Mouse (Mus musculus): ENCODE data around the gene Zcchc8.
"Not testable (repeated sequence)": the region's sequence is repeated elsewhere in the genome, so short reads cannot be mapped to it uniquely, and the experiment has no call there.

Gene Zcchc8

GRCm38 (mm10) chr5:123720328-123721311 is at the start of gene Zcchc8:
Zcchc8 (minus strand) TSS chr5:123721100.
- DNase-seq (ENCODE audit: low read depth, low spot score): peak; percentile 99

DNA sequence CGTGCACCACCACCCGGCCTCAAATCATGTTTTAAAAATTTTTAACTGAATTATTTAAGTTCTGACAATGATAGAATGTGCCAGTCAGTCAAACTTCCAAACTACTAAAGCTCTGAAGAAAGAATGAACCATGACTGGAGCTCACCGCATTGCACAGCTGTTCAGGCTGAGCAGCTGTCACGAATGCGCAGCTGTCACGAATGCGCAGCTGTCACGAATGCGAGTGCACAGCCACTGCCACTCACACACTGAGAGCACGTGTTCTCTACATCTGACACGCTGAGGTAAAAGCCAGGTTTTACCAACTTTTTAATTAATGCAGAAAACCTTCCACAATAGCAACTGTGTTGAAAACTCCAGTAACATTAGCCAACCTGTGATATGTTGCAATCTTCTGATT is 45.6 kb upstream of the Zcchc8 start:
- not testable (repeated sequence) for DNase-seq (ENCODE audit: low read depth, low spot score)

GRCm38 (mm10) chr5:123765506-123765905 is 44.6 kb upstream of the Zcchc8 start:
- DNase-seq (ENCODE audit: low read depth, low spot score): no peak

DNA sequence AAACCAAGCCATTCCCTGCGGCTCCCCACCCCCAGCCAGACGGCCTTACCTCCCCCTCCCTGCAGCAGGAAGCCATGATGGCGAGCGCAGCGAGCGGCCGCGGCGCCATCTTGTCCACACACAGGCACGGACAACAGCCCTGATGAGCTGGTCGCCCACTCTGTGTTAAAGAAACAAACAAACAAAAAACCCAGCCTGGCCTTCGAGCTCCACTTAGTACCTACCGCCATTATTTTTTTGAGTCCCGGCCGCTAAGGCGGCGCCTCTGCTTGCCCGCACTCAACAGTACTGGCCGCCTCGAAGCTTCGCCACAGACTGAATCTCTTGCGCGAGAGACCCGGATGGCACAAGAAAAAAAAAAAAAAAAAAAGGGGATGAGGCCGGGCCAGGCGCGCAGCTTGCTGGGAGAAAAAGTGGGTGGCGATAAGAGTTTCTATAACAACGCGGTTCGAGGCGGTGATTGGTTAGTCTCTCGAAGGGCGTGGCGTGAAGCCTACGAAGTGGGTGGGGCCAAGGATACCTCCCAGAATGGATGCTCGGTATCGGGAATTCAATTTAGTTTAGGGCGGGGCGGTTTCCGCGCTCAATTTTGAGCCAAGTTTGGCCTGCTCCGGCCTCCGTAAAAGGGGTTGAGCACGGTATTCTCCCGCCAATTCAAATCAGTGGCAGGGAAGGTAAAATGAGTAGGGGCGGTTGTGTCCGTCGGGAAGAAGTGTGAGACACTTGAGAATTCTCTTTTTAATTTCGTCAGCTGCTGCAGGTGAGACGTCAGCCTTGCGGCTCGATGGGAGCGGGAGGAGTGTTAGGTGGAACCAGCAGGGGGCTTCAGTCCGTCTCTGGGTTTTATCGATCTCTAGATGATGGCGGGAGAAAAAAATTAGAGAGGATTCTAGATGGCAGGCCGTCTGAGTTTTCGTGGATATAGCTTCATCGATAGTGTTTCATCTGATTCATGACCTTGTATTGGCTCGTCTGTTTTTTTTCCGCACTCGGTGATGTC is 28.5 kb upstream of the Zcchc8 start, which contains the start of the genes Rsrc2 and Kntc1:
Gene Rsrc2 (minus strand): TSS at position 350 of the 1,000 bp plus-strand sequence.
Gene Kntc1 (plus strand): TSS at position 652 of the 1,000 bp plus-strand sequence.
- peak; percentile 100 for DNase-seq (ENCODE audit: low read depth, low spot score)

DNA sequence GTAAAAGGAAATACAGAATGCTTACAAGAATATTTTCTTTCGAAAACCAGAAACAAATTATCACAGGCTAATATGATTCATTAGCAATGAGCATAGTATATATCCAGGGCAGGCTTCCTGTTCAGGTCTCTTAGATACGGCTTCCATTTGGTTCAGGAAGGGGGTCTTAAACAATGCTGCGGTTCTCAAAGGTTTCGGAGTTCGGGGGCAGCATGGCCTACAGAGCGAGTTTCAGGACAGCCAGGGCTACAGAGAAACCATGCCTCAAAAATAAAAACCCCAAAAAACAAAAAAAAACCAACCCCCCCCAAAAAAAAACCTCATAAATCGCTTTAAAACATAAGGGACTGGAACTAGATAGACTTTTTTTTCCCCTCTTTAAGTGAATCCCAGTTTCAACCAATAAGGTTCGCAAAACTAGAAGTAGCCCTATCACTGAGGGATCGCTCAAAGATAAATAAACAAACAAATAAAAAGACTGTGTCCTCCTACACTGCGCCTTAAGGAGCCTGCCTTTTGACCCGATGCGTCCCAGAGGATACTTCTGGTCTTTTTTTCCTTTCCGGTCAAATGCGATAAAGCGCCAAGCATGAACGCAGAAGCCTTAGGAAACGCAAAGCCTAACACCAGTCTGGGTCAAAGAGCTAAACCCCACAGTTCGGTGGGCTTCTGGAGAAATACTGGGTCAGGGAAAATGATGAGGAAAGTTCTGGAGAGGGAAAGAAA is 27.6 kb upstream of the Zcchc8 start:
- peak; percentile 24 for DNase-seq (ENCODE audit: low read depth, low spot score)

DNA sequence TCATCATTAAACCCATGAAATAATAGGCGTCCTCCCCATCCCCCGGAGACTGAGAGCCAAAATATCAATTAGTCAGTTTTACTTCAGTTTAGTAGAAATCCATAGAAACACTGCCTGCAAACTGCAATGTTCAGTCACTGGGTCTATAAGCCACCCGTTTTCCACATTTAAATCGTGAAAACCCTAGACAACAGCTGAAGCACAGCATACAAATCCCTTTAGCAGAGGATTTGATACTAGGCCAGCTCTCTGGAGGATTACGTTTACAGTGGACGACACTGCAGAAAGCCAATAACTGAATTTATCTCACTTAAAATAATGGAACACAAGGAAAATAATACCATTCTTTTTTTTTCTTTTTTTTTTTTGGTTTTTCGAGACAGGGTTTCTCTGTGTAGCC is 26.7 kb upstream of the Zcchc8 start:
- peak; percentile 20 for DNase-seq (ENCODE audit: low read depth, low spot score)

GRCm38 (mm10) chr5:123746253-123746652 is 25.4 kb upstream of the Zcchc8 start:
- peak; percentile 65 for DNase-seq (ENCODE audit: low read depth, low spot score)

GRCm38 (mm10) chr5:123744358-123744757 is 23.5 kb upstream of the Zcchc8 start:
- DNase-seq (ENCODE audit: low read depth, low spot score): no peak

- no peak for DNase-seq (ENCODE audit: low read depth, low spot score)
Observed at GRCm38 (mm10) chr5:123730981-123731380, 10.1 kb upstream of the Zcchc8 start.

DNA sequence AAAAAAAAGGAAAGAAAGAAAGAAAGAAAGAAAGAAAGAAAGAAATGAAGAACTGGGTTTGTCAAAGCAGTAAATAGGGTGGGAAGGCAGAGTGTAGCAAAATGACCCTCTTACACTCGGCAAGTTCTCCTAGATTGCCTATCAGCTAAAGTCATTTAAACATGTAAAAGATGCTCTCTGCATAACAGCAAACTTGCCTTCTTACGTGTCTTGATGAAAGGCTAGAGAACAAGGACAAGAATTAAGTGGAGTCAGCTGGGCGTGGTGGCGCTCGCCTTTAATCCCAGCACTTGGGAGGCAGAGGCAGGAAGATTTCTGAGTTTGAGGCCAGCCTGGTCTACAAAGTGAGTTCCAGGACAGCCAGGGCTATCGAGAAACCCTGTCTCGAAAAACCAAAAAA is 2.9 kb upstream of the Zcchc8 start:
- not testable (repeated sequence) for DNase-seq (ENCODE audit: low read depth, low spot score)

DNA sequence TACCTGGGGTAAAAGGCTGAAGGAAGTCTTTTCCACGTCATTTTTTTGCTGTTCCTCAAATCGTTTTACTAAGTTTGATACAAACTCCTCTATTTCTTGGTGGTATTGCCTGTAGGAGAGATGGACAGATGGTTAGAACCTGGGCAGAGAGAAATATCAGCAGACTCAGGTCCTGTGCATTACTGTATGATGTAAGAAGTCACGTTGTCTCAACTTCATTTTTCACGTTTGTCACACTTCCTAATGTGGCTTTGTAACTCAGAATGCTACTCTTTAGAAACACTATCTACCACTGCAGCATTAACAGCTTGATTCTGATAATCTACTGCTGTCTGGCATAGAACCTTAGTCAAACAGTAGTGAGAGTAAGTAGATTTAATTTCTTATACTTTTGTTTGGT is 6.3 kb downstream of the Zcchc8 start:
- DNase-seq (ENCODE audit: low read depth, low spot score): no peak

- DNase-seq (ENCODE audit: low read depth, low spot score): no peak
Observed at GRCm38 (mm10) chr5:123713782-123714181, 7.1 kb downstream of the Zcchc8 start.

DNA sequence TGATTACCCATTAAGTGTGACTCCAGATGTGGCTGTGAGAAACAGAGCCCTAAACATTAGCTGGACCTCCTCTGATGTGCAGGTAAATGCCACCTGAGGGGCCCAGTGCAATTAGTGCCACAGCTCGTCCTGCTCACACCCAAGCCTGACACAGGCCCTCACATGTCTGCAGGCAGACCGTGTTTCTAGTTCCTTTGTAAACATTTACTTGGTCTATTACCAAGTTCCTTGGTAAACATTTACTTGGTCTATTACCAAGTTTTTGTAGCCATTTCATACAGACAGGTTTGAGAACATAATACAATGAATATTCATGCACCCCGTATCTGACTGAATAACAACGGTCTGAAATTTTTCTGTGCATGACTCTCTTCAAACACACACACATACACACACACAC is 11.3 kb downstream of the Zcchc8 start:
- no peak for DNase-seq (ENCODE audit: low read depth, low spot score)

GRCm38 (mm10) chr5:123708598-123708997 is 12.3 kb downstream of the Zcchc8 start:
- DNase-seq (ENCODE audit: low read depth, low spot score): no peak

- peak; percentile 88 for DNase-seq (ENCODE audit: low read depth, low spot score)
Observed at GRCm38 (mm10) chr5:123700625-123701024, 20.3 kb downstream of the Zcchc8 start.

DNA sequence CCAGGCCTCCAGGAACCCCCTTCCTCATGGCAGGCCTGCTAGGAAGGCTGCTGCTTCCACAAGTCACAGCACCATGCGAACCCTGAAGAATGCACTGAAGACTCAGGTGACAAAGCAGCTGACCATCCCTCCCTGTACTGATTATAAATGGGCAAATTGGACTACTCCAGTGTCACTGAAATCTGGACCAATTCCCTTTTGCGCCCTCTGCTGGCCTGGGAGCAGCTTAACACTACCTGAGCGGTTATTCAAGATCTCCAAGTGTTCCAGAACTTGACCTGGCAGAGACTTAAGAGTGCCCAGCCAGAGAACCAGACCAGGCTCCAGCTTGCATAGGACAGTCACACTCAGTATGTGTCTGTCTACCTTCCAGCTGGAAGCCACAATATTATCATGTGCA is 21.7 kb downstream of the Zcchc8 start:
- peak; percentile 86 for DNase-seq (ENCODE audit: low read depth, low spot score)

DNA sequence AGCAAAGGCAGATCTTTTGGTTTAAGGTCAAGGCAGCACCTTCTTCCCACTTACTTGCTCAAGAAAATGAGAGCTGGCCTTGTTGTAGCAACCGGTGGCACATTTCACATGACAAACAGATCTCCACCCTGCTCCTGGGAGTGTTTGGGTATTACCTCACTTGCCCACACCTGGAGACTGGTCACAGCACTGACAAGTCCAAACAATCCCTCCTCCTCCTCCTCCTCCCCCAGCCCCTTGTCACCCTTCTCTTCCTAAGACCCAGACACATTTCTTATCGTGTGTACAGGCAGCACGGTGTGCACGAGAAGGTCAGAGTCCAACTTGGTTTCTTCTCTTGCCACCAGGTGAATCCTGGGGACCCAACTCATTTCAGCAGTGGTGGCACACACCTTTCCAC is 23.9 kb downstream of the Zcchc8 start:
- DNase-seq (ENCODE audit: low read depth, low spot score): no peak

GRCm38 (mm10) chr5:123696244-123696643 is 24.7 kb downstream of the Zcchc8 start:
- DNase-seq (ENCODE audit: low read depth, low spot score): peak; percentile 90

- peak; percentile 82 for DNase-seq (ENCODE audit: low read depth, low spot score)
Observed at GRCm38 (mm10) chr5:123694468-123694867, 26.4 kb downstream of the Zcchc8 start.

DNA sequence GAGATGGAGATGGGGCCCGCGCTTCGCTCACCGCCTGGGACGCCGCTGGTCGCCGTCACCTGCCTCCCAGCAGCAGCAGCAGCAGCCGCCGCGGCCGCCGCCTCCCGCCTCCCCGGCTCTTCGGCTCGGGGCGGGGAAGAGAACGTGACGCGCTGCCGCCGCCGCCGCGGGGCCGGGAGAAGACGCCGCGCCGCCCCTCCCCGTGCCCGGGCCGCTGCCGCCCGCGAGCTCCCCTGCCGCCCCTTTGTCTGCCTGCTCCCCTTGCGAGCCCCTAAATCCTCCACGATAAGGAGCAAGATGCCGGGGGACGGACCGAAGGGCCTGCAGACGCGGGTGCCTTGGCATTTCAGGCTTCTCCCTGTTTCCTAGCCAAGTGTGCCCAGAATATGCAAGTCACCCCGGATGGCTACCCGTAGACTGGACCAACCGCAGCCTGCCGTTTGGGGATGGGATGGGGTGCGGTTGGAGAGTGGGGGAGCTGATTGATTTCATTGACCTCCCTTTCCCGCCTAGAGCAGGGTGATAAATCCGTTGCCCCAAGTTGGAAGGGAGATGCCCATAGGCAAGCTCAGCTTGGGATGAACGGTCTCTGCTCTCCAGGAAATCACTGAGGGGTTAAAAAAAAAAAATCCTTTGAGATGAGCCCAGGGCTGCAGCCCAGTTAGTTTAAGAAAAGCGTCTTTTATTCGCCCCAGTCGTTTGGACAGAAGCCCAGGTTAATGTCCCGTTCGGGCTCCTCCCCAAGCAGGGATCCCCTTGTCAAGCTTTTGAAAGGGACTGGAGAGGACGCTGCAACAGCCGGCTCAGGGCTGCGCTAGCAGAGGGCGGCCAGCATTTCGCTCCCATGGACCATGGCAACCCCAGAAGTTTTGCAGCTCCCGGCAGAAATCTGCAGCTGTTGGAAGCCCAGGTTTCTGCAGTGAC is 36.4 kb downstream of the Zcchc8 start, which contains the start of gene Clip1:
Gene Clip1 (minus strand): TSS at position 398 of the 924 bp plus-strand sequence.
- DNase-seq (ENCODE audit: low read depth, low spot score): peak; percentile 53
